Mouse (Mus musculus): ENCODE results near the gene Enpp7. TPM values are rescaled to one million over a fixed set of nuclear protein-coding genes. Genes with fewer than 3 reads are reported as not detected.

Enpp7 gene
- total RNA-seq (2021): not detected
- long read RNA-seq, experiment 1: 0 reads
- long read RNA-seq, experiment 2: 0 reads

DNA sequence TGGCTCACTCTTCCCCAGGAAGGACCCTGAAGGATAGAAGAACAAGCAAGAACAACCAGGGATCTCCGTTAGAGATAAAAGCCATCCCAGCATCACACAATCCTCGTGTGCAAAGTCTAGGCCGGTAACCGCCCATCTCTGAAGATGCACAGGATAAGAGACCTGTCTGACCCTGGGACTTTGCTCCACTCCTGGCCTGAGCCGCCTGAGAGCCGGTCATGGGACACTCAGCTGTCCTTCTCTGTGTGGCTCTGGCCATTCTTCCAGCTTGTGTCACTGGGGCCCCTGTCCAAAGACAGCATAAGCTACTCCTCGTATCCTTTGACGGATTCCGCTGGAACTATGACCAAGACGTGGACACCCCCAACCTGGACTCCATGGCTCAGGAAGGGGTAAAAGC is at the start of gene Enpp7:
Gene Enpp7 (plus strand): TSS at position 190 of the 400 bp plus-strand sequence.
- intact Hi-C loops (cut with DNase I): no loop called here

DNA sequence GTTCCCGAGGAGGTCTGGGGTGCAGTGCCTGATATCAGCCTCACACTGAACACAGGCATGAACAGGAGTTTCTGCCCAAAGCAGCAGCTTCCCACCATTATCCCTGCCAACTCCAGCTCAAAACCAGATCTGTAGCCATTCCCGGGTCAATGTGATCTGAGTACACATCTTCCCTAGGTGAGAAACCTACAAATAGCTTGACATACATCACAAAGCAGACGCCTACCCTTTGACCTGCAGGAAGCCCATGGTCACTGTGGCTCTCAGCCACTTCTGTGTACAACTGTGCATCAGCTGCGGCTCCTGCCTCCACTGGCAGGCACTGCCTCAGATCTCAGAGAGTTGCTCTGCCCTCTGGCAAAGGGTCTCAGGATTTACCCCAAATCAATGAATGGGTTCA is 48.3 kb upstream of the Enpp7 start:
- DNase-seq: no peak
- intact Hi-C loops (cut with DNase I): no loop called here

More for the DNA sequence above, at the start of gene Enpp7:
- DNase-seq: no peak

DNA sequence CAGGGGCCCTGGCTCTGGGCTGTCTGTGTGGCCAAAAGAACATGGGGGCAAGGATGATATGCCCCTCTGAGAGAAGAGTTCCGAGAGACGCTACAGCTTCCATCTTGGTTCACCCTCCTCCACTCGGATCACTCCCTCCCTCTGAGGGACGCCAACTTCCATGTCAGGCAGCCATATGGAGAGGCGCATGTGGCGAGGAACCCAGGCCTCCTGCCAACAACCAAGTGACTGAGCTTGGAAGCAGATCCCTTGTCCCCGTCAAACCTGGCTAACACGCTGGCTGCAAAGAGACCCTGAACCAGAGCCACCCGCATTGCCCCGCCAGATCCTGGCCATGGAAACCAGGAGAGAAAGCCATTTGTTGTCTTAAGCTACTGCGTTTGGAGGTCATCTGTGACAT is 47.4 kb upstream of the Enpp7 start:
- intact Hi-C loops (cut with DNase I): no loop called here
- peak; percentile 8 to 10 for DNase-seq

DNA sequence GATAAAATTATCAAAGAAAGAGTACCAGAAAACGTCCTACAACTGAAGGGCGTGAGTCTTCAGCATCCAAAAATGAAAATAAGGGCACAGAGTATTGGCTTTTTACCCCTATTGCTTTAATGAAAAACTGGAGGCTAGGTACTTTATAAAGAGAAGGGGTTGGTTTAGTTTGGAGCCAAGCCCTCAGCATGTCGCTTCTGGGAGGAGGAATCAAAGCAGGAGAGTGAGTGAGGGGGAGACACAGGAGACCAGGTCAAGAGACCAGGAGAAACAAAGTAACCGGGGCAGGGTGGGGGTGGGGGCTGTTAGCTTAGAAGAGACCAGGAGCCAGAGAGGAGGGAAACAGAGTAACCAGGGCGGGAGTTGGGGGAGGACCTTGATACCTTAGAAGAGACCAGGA is 46.7 kb upstream of the Enpp7 start:
- intact Hi-C loops (cut with DNase I): no loop called here
- DNase-seq: no peak

DNA sequence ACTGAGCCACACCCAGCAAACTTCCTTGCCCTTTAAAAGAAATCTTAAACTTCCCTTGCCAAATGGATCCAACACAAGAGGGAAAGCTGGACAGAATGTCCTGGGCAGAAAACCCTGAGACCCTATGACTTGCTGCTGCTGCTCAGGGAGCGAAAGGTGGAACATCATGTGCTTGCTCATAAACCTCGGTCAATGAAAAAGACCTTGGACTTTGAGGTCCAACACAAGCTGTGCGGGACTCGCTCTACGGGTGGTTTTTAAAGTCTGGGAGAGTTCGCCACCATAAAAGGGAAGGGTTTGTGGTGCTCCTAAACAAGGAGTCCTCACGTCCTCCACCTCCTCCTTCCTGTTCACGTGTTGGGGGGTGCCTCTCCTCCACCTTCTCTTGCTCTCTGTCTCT is 42.1 kb upstream of the Enpp7 start:
- intact Hi-C loops (cut with DNase I): no loop called here
- no peak for DNase-seq

DNA sequence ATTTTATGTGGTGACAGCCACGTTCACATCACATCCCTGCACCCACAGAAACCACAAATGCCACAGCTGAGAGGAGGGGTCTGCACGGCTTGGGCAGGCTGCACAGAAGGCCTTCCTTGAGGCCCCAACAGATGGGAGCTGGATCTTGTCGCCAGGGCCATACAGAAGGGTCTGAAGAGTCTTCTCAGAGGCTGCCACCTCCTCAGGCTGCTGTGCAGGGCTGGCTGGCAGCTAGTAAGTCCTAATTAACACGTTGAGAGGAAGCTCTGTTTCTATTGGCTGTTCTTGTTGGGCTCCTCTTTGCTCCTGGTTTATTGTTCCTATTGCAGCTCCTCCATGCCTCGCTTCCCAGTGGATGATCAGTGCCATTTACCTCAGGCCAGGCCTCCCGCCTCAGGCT is 33.0 kb upstream of the Enpp7 start:
- intact Hi-C loops (cut with DNase I): no loop called here
- DNase-seq: no peak

DNA sequence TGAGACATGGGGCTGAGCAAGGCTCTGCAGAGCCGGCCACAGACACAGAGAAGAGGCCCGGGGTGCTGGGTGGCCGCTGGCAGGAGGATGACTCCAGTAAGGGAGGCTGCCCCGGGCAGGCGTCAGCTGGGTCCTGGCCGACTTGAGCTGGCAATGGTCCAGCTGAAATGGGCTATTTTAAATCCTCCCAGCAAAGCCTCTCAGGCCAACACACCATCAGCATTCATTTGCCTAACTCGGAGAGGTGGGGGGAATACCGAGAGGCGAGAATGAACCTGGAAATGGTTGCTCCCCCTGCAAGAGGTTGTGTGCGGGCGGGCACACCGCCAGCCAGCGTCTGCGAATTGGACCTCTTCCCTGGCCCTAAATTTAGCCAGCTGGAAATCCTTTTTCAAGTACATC is 30.9 kb upstream of the Enpp7 start:
- peak; percentile 62 to 71 for DNase-seq
- intact Hi-C loops (cut with DNase I): no loop called here

DNA sequence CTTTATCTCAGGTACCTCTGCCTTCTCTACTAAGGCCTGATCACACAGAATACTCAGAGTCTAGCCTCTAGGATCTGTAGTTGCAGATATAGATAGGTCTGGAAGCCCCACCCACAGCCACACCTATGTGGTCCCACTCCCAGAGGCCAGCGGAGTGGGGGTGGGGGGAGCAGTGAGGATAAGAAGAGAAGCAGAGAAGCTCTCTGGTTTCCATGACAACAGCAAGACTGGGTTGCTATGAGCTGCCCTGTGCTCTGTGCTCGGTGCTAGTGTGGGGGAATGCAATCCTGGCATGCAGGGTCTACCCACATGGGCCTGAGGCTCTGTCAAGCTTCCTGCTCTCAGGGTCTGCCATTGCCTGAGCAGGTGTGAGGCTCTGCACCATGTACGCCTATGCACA is 27.3 kb upstream of the Enpp7 start:
- no peak for DNase-seq
- intact Hi-C loops (cut with DNase I): no loop called here

DNA sequence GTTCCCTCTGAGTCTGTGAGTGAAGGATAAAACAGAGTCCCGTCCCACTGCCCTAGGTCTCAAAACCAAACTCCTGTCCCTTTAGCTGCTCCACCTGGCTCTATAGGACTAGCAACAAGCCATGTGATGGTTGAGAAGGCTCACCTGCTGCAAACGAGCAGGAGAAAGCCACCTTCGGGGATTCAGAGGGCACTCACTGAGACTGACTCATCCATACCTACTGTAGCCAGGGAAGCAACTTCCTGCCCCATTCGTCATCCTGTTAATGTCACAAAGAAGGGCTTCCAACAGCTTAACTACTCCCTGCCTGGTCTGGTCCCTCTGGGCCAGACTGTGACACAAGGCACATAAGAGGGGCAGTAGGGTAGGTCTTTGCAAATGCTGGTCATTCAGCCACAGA is 25.5 kb upstream of the Enpp7 start:
- intact Hi-C loops (cut with DNase I): no loop called here
- no peak for DNase-seq

DNA sequence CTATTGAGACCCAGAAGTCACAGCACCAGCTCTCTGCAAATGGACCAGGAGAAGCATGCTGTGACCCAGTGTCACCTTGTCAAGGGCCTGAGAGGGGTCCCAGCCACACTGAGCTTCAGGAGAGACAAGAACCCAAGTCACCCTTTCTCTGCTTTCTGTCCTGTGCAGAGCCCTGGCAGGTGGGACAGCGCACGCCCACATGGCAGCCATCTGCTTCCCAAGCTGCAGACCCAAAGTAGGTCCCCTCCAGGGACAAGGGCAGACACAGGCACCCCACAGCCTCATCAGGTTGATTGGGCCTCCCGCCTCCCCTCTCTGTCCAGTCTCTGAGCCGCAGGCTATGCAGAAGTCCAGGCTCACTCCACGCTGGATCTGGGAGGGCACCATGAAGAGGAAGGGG is 24.1 kb upstream of the Enpp7 start:
- intact Hi-C loops (cut with DNase I): no loop called here
- DNase-seq: no peak

DNA sequence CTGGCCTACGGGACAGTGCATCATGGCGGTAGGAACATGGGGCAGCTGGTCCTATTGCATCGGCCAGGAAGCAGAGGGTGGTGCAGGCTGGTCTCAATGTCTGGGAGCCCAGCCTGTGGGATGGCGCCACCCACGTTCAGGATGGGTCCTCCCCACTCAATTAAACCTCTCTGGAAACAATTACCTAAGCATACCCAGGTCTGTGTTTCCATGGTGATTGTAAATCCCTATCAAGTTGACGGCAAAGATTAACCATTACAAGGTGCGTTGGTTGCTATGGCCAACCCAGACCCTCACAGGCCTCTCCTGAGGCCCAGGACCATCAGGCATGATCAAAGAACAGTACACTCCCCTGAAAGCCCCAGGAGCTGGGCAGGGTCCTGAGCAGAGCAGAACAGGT is 22.9 kb upstream of the Enpp7 start:
- DNase-seq: no peak
- intact Hi-C loops (cut with DNase I): no loop called here

DNA sequence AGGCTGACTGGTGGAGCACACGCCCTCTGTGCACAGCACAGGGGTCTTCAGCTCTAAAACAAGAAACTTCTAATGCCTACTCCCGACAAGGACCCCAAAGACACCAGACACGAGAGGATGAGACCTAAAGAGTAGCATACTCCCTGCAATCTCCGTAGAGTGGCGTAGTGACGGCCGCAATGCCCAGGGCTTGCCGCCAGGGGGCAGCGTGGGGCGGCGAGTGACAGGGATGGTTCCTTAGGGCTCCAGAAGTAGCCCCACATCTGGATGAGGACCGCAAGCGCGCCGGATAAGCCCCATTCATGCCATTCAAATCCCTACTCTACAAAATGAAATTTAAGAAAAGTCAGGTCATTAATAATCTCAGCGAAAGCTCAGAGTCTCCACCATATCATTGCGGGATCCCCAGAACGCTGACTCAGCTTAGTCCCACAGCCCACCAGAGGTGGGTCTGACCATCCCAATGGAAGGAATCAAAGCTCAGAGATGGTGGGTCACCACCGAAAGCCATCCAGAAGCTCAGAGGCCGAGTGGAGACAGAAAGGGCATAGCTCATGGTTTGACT is 16.4 kb upstream of the Enpp7 start:
- peak; percentile 21 to 55 for DNase-seq
- intact Hi-C loops (cut with DNase I): loop anchor here (10.0 kb wide), 1 partner anchor 327 kb away; no protein-coding TSS in a partner anchor

DNA sequence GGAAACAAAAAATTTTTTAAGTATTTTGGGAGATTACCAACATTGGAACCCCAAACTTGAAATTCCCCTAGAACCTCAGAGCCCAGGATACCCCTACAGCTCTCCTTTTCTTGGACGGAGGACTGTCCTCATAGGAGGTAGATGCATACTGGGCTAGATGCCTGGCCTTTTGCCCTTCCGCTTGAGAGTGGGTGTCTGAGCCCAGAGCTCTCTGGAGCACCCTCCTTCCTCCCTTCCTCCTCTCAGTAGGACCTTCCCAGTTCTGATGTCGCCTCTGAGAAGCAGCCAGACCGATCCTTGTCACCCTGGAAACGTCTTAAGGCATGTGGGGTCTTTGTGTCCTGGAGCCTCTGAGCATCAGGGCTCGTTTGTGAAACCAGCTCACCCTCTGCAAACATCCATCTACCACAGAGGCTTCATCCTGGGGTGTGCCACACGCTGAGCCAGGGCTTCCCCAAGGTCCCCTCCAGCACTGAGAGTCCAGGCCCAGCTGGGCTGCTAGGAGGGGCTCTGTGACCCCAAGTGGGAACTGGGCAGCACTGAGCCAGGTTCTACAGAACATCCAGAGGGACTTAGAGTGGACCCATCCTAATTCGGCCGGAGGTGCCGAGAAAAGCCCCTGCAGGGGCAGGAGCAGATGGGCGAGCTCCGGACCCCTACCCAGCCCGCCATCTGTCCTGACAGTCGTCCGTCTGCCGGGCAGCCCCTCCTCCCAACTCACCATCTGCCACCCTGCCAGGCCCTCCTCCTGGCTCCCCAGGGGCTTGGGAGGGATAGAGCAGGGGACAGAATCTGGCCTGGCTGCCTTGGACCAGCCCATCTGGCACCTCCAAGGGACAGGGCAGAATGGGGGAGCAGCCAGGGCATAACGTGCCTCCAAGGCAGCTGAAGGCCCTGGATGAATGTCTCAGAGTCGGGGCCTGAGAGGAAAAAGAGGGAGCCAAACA is 15.3 kb upstream of the Enpp7 start:
- intact Hi-C loops (cut with DNase I): loop anchor here (10.0 kb wide), 1 partner anchor 328 kb away; no protein-coding TSS in a partner anchor

DNA sequence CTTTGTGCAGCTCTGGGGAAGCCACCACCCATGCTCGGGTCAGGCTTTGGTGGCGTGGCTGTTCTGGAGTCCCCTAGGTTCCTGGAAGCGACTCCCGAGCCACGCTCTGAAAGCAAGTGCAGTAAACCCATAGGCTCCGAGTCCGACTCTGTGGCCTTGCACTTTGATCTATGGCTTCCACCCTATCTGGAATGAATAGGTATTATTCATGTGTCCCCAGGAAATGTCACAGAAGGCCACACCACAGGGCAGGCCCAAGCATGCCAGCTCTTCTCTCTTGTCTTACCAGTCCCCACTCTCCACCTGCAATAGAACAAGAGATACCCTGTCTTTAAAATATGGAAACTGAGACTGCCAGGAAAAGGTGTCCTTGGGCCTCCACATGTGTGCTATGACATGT is 13.6 kb upstream of the Enpp7 start:
- intact Hi-C loops (cut with DNase I): loop anchor here (2.0 to 10.0 kb wide), 2 partner anchors 64 to 330 kb away; partner anchors contain the start of gene Rbfox3
- no peak for DNase-seq

More for the DNA sequence above, 15.3 kb upstream of the Enpp7 start:
- DNase-seq: no peak

DNA sequence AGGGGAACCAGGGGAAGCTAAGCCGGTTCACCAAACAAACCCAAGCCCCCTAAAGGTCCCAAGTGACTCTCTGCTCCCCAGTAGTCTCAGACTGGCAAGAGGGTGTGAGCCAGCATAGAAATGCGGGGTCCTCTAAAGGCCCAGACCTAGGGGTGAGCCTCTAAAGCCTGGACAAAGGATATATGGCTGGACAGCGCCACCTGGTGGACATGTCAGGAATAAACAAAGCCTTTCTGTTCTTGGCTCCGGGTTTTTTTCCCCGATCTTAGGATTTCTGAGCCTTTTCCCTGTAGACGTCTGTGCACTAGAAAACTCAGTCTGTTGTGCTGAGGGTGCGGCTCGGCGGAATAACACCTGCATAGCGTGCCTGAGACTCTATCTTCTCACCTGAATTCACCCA is 12.6 kb upstream of the Enpp7 start:
- intact Hi-C loops (cut with DNase I): loop anchor here (2.0 to 10.0 kb wide), 3 partner anchors 65 to 331 kb away; partner anchors contain the start of gene Rbfox3

DNA sequence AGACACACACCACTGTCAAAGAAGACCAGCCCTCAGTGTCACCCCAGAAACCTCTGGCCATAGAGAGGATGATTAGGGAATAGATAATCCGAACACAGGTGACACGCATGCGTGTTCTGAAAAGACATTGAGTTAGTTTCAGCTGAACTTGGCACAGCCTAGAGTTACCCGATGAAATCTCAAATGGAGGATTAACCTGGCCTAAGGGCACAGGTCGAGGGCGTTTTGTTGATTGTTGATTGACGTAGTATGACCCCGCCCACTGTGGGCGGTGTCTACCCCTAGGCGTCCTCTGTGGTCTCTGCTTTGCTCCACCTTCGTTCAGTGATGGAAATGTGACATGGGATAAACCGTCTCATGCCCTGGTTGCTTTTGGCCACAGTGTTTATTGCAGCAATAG is 12.1 kb upstream of the Enpp7 start:
- DNase-seq: no peak
- intact Hi-C loops (cut with DNase I): loop anchor here (2.0 to 10.0 kb wide), 3 partner anchors 65 to 331 kb away; partner anchors contain the start of gene Rbfox3

More for the DNA sequence above, 12.6 kb upstream of the Enpp7 start:
- peak; percentile 66 to 75 for DNase-seq

DNA sequence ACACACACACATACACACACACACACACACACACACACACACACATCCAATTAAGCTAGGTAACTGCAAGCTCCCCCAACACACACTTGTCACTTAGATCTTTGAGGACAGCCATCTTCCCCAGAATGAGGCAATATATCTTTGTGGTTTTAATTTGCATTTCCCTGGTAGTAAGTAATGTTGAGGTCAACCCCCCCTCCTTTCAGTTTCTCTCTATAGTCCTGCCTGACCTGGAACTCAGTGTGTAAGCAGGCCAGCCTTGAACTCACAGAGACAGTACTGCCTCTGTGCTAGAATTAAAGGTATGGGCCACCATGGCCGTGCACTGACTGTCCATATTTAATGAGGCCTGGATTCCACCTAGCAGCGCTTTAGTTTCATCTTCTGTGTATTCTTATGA is 7.6 kb upstream of the Enpp7 start:
- intact Hi-C loops (cut with DNase I): no loop called here
- DNase-seq: no peak

DNA sequence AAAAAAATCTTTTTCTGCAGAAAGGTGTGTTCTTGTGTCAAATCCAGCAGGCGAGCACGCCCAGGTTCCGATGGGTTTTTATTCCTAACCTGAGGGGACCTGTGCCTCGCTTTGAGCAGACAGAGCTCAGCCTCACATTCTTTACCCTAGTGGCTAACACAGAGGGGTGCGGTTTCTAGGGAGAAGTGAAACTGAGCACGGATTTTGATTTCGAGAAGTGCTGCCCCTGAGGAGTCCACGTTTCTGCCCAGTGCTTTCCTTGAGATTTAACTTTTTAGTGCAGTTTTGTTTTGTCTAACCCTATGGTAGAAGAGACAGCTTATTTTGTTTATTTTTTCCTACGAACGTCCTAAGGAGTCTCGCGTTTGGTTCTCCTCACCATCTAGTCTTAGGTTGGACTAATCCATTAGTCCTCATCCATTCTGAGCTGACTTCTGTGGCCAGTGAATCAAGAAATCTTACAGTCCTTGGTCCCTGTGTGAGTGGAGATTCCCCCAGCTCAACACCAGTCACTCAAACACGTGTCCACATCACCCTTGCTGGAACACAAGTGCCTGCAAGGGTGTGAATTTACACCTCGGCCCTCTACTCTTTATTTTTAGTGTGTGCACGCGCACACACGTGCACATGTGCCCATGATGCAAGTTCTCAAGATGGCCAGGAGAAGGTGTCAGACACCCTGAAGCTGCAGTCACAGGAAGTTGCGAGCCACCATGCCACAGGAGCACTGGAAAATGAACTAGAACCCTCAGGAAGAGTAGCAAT is 6.8 kb upstream of the Enpp7 start:
- no peak for DNase-seq
- intact Hi-C loops (cut with DNase I): no loop called here

DNA sequence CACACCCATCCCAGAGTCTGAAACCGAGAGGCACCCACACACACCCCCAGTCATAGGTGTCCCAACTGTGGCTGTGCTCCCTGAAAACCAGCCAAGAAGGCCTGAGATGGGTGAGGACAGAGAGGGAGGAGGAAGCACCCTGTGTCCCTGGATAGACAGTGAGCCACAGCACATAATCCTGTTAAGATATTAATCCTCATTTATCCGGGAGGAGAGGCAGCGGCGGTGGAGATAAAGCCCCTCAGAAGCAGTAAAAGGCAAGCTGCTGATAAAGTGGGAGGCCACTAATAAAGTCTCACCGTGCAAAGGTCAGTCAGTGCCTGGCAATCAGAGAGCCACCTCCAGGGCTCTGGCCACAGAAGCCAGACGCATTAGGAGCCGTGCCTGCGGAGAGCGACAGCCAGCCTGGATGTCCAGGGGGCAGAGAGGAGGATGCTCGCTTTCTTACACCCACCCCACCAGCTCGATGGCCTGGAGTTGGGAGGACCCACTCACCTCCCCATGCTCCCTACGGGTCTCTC is 5.3 kb upstream of the Enpp7 start:
- intact Hi-C loops (cut with DNase I): no loop called here
- no peak for DNase-seq

DNA sequence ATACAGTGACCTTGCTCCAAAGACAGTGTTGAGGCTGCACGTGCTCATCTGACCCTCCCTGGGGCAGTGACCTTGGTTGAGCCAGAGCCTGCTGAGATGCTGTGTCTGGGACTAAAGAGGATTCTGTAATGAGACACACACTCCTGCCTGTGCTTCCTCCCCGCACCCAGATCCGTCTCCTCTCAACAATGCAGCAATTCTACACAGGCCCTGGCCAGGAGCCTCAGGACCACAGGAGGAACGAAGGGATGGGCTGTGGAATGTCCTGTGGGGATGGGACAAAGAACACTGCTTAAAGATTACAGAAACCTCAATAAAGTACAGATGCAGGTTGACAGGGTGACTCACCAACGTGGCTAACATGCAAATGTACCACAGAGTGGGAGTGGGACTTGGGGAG is 2.4 kb upstream of the Enpp7 start:
- intact Hi-C loops (cut with DNase I): no loop called here

DNA sequence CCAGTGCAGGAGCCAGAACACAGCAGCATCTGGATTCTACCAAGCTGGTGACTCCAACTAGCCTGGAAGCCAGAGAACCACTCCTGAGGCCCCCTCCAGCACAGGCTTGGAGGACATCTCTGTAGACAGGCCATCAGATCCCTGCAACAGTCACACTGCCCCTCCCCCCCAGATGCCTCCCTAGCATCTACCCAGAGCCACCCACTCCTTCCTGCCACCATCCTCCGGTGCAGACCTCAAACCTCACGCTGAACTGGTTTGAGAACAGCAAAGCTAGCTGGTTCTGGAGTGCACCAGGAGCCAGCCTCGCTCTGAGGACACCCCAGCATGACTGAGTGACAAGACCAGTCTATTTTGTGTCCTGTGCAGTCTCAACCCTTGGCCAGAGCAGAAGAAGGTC is 4.8 kb downstream of the Enpp7 start:
- DNase-seq: no peak
- intact Hi-C loops (cut with DNase I): no loop called here

More for the DNA sequence above, 2.4 kb upstream of the Enpp7 start:
- DNase-seq: no peak

All from heart, postnatal 14 days (tissue).